Mouse (Mus musculus) neural tube, embryonic 14.5 days (tissue): ENCODE results near the gene Gm5134. TPM values are rescaled to one million over a fixed set of nuclear protein-coding genes. Genes with fewer than 3 reads are reported as not detected.

Source experiments
- ATAC-seq: fragments of 200-750 bp; cut with Nextera tagmentation; 2 replicates; pipeline ENCODE4 v1.8.0; 2017; ENCODE audit warnings: low read depth, mild to moderate bottlenecking, moderate TSS enrichment, moderate library complexity
- H3K27ac ChIP-seq: fragments of 300-500 bp; sonication (generic); 2 replicates; pipeline ENCODE4 v1.5.1; 2014; ENCODE audit warnings: low read depth, mild to moderate bottlenecking, control low read depth, low read length, moderate library complexity, mixed read lengths
- H3K27me3 ChIP-seq: fragments of 300-500 bp; sonication (generic); 2 replicates; pipeline ENCODE4 v1.6.1; 2014; ENCODE audit warnings: low read length; ENCODE audit not compliant: control insufficient read depth, insufficient read depth
- H3K36me3 ChIP-seq: fragments of 300-500 bp; sonication (generic); 2 replicates; pipeline ENCODE4 v1.6.1; 2014; ENCODE audit warnings: low read length, mixed read lengths; ENCODE audit not compliant: control insufficient read depth, insufficient read depth
- H3K4me1 ChIP-seq: fragments of 300-500 bp; sonication (generic); 2 replicates; pipeline ENCODE4 v1.6.1; 2014; ENCODE audit warnings: low read length; ENCODE audit not compliant: control insufficient read depth, insufficient read depth
- H3K4me2 ChIP-seq: fragments of 300-500 bp; sonication (generic); 2 replicates; pipeline ENCODE4 v1.6.1; 2014; ENCODE audit warnings: mild to moderate bottlenecking, low read depth, low read length, control low read depth
- H3K4me3 ChIP-seq: fragments of 300-500 bp; sonication (generic); 2 replicates; pipeline ENCODE4 v1.5.1; 2014; ENCODE audit warnings: low read depth, low read length, control low read depth, mixed read lengths
- H3K9ac ChIP-seq: fragments of 300-500 bp; sonication (generic); replicated peaks from 2 replicates; pipeline ENCODE4 v1.6.1; 2014; ENCODE audit warnings: low read depth, mild to moderate bottlenecking, control low read depth, low read length, mixed read lengths
- H3K9me3 ChIP-seq: fragments of 300-500 bp; sonication (generic); 2 replicates; pipeline ENCODE4 v1.6.1; 2016; ENCODE audit warnings: low read length; ENCODE audit not compliant: control insufficient read depth
- WGBS: fragments of 180-500 bp; shearing (Covaris S2); extraction: QIAGEN DNeasy Blood & Tissue Kit; methylation state at CpG from one replicate; pipeline ENCODE4 v1.1.7; 2014; 5-methylcytosine and 5-hydroxymethylcytosine counted together
- polyA plus RNA-seq: library from polyadenylated mRNA; unstranded; fragments of >200 nt; fragmentation: Nextera tagmentation; extraction: Ambion mirVana; gene quantifications from 2 replicates; pipeline ENCODE4 v1.2.1, GENCODE M21; 2014

Gene Gm5134
- polyA plus RNA-seq, 1 experiment from 2014 or later, result 0.17 TPM

DNA sequence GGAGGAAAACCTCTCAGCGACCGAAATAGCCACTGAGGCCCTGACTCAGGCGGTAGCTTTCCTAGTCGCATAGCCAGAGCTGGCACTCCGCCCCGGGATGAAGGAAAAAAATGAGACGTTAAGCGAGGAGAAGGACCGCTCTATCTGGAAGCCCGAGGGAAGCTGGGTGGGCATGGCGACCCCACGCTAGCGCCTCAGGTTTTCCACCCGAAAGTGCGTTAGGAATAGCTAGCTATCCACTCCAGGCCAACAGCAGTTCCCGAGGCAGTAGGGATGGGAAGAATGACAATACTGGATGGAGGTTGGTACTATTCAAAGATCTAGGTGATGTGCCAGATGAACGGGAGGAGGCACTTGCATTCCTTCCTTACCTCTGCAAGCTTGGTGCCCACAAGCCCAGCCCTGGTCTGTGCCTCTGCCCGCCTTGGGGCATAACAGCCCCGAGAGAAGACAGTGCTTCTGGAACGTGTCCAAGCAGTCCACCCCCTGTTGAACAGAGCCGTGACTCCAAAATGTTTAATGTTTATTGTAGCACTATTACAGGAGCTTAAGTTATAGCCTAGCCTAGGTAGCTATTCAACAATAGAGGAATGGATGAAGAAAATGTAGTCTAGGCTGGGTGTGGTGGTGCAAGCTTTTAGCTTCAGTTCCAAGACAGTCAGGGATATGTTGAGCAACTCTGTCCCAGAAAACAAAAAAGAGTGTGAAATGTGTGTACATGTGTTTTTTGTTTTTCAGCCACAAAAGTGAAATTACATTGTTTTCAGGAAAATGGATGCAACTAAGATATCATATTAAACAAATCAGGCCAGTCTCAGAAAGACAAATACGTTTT, 32.4 kb upstream of the Gm5134 start:
- H3K4me2 ChIP-seq, result peak overlapping the region; percentile 85
- 4% methylated on average over 22 of the region's 22 CpGs for WGBS
- H3K4me3 ChIP-seq, result peak overlapping the region; percentile 77
- H3K27ac ChIP-seq, result peak overlapping the region; percentile 97
- no peaks in the 10 kb centered on the region for H3K9me3 ChIP-seq
- H3K27me3 ChIP-seq, result no peaks in the 10 kb centered on the region
- ATAC-seq, result peak; percentile 58
- H3K36me3 ChIP-seq, result no peaks in the 10 kb centered on the region; the same call in 1 of the 2 replicates
- peaks cover 22% of the 10 kb centered on the region; the same call in 1 of the 2 replicates for H3K4me1 ChIP-seq
- H3K9ac ChIP-seq, result peak overlapping the region; percentile 90

DNA sequence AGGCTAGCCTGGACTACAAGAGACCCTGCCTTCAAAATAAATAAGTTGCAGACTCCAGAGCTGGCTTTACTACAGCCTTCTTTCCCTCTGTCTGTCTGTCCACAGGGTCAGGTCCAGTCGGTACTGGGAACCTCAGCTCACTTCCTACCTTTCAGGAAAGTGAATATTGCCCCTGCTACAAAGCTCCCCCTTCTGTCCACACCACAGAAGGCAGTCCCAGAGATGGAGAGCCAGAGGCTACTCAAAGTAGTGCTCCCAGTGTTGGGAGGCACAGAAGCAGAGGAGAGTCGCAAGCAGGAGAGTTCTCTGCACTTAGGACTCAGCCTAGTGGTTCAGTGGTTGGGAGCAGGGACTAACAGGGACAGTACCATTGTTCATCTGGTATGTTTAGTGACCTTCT, 30.0 kb upstream of the Gm5134 start:
- Histone ChIP-seq H3K4me3 (no peak overlapping the region), H3K27ac (no peak overlapping the region), H3K27me3 (no peaks in the 10 kb centered on the region), H3K9ac (no peak overlapping the region), H3K9me3 (no peaks in the 10 kb centered on the region), H3K36me3 (no peaks in the 10 kb centered on the region; the same call in 1 of the 2 replicates), H3K4me2 (no peak overlapping the region), H3K4me1 (peaks cover 14% of the 10 kb centered on the region; the same call in 1 of the 2 replicates)
- WGBS, result 75% methylated on average over 2 of the region's 2 CpGs
- ATAC-seq, result no peak

DNA sequence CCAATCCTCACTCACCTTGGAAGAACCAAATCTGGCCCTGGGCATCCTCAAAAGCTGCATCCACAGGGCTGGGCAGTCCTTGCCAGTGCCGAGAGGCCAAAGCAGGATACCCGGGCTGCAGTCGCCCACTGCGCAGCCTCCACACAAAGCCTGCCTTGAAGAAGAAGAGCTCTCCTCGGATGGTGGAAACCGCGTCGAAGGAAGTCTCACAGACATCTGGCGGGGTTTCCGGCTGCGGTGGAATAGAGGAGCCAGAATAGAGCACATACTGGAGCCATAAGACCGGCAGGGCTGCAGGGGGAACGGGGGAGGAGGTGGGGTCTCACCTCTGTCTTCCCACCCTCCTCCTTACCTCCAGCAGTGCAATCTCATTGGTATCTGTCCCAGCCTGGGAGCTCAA, 27.9 kb upstream of the Gm5134 start:
- H3K4me2 ChIP-seq, result no peak overlapping the region
- WGBS, result 84% methylated on average over 12 of the region's 13 CpGs
- H3K27me3 ChIP-seq, result peaks cover under 1% of the 10 kb centered on the region; the same call in 1 of the 2 replicates
- H3K9me3 ChIP-seq, result no peaks in the 10 kb centered on the region
- H3K9ac ChIP-seq, result peak overlapping the region; percentile 11; the same call in 1 of the 2 replicates
- H3K4me1 ChIP-seq, result peaks cover 10% of the 10 kb centered on the region; the same call in 1 of the 2 replicates
- H3K27ac ChIP-seq, result no peak overlapping the region
- no peaks in the 10 kb centered on the region; the same call in 1 of the 2 replicates for H3K36me3 ChIP-seq
- no peak overlapping the region for H3K4me3 ChIP-seq
- no peak for ATAC-seq

DNA sequence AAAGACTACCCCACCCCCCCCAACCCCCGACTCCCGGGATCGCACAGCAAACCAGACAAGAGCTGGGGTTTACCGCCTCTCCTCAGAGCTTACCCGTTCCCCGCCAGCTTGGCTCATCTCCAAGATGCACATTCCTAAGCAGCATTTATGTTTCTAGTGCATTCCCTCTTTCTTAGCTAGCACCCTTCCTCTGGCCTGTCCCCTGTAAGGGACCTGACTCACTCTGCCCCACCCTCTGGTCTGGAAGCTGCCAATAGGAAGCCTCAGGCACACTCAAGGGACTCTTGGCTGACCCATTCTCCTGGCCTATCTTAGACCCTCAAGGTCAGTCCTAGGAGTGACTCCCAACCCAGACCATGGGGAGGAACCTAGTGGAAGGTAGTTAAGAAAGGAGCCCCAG, 24.0 kb upstream of the Gm5134 start:
- H3K9ac ChIP-seq, result no peak overlapping the region
- no peak overlapping the region for H3K4me3 ChIP-seq
- H3K27me3 ChIP-seq, result peaks cover 3% of the 10 kb centered on the region; the same call in 1 of the 2 replicates
- no peaks in the 10 kb centered on the region for H3K9me3 ChIP-seq
- no peak for ATAC-seq
- 32% methylated on average over 6 of the region's 6 CpGs for WGBS
- no peaks in the 10 kb centered on the region; the same call in 1 of the 2 replicates for H3K36me3 ChIP-seq
- peaks cover 19% of the 10 kb centered on the region for H3K4me1 ChIP-seq
- H3K27ac ChIP-seq, result no peak overlapping the region
- H3K4me2 ChIP-seq, result peak overlapping the region; percentile 95

DNA sequence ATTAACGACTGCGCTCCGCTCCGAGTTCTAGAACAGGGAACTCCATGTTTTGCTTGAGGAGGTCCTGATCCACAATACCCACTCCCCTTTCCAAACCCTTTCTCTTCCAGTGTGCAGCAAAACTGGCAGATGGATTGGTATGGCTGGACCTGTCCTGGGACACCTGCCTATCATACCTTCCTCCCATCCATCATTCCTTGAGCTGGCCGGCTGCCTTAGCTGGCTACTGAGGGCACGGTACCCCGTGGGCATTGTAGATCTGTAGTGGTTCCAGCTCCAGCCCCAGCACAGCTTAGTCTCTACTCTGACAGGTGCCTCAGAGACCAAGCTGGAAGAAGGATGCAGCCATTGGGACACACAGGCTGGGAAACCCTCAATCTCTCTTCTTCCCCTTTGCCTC, 23.0 kb upstream of the Gm5134 start:
- Histone ChIP-seq H3K4me1 (peaks cover 19% of the 10 kb centered on the region), H3K27ac (no peak overlapping the region), H3K27me3 (peaks cover 3% of the 10 kb centered on the region; the same call in 1 of the 2 replicates), H3K9me3 (no peaks in the 10 kb centered on the region), H3K9ac (peak overlapping the region; percentile 75), H3K36me3 (no peaks in the 10 kb centered on the region), H3K4me2 (peak overlapping the region; percentile 95), H3K4me3 (peak overlapping the region; percentile 48; the same call in 1 of the 2 replicates)
- ATAC-seq, result no peak
- WGBS, result 22% methylated on average over 7 of the region's 7 CpGs

DNA sequence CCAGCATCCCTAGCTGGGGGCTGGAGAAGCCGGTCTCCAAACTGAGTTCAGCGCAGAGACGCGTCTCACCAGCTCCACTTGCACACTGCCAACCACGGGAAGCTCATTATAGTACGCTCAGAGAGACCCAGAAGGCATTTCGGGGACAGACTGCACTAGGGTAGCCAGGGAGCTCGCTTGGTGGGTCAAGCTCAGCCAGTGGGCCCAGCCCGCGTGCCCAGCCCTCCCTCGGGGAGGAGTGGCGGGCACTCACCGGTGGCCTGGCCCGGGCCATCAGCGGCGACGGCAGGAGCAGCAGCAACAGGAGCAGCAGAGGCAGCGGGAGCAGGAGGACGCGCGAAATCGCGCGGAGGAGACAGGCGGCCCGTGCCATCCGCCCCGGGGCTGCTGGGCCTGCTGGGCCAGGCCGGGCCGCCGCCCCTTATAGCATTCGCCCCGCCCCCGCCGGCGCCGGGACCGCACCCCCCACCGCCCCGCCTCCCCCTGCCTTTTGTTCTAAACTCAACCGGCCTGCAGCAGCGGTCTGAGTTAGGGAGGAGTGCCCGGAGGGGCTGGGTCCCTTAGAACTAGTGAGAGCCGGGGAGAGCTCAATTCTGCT, 22.1 kb upstream of the Gm5134 start:
- under 1% methylated on average over 38 of the region's 44 CpGs for WGBS
- peak overlapping the region; percentile 48 for H3K4me3 ChIP-seq
- peaks cover 19% of the 10 kb centered on the region for H3K4me1 ChIP-seq
- peaks cover 3% of the 10 kb centered on the region; the same call in 1 of the 2 replicates for H3K27me3 ChIP-seq
- H3K36me3 ChIP-seq, result no peaks in the 10 kb centered on the region
- ATAC-seq, result peak; percentile 36; the same call in 1 of the 2 replicates
- peak overlapping the region; percentile 75 for H3K9ac ChIP-seq
- H3K27ac ChIP-seq, result 0 out of 2 replicates have a peak overlapping the region, but pooled peaks have one; percentile 39
- H3K9me3 ChIP-seq, result no peaks in the 10 kb centered on the region
- peak overlapping the region; percentile 95 for H3K4me2 ChIP-seq

DNA sequence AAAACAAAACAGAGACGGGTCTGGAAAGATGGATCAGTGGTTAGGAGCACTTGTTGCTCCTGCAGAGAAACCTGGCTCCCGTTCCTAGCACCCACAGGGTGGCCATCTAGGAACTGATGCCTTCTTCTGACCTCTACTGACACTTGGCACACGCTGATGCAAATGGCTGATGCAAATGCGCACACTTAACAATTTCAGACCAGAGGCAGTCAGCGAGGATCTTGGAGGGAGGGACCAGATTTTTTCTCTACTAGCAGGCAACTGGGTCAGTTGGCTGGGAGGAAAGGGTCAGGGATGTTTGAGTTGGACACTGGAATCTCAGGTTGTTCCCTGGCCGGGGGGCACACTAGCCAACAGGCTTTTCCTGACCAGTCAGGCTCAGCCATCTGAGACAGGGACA, 21.4 kb upstream of the Gm5134 start, which contains the start of gene Chchd10:
TSS of gene Chchd10 (plus strand) at position 240 of the 400 bp plus-strand sequence.
- 25% methylated on average over 6 of the region's 6 CpGs for WGBS
- peaks cover 19% of the 10 kb centered on the region for H3K4me1 ChIP-seq

DNA sequence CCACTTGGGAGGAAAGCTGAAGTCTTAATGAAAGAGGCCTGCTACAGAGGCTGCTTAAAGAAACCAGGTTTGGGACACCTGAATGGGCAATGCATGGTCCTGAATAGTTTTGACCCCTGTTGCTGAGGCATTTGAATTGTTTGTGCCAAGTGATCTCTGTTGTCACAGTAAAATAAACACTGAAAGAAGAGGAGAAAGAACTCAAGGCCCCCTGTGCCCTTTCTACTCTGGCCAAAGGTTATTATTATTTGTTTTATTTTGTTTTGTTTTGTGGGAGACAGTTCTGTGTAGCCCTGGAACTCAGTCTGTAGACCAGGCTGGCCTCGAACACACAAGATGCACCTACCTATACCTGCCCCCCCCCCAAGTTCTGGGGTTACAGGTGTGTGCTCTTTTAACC, 19.3 kb upstream of the Gm5134 start:
- Histone ChIP-seq H3K4me3 (no peak overlapping the region), H3K9me3 (no peaks in the 10 kb centered on the region), H3K4me2 (peak overlapping the region; percentile 95), H3K36me3 (no peaks in the 10 kb centered on the region), H3K9ac (no peak overlapping the region), H3K27me3 (peaks cover 3% of the 10 kb centered on the region; the same call in 1 of the 2 replicates), H3K27ac (no peak overlapping the region), H3K4me1 (peaks cover 19% of the 10 kb centered on the region)
- ATAC-seq, result no peak
- WGBS, result 89% methylated on average over 1 of the region's 1 CpGs

More for the DNA sequence above, 21.4 kb upstream of the Gm5134 start, which contains the start of gene Chchd10:
- Histone ChIP-seq H3K27ac (0 out of 2 replicates have a peak within 1 kb of the TSS, but pooled peaks have one; percentile 39), H3K9me3 (no peaks in the 10 kb centered on the region), H3K4me2 (peak within 1 kb of the TSS; percentile 95), H3K4me3 (peak within 1 kb of the TSS; percentile 48), H3K36me3 (no peaks in the 10 kb centered on the region), H3K27me3 (peaks cover 3% of the 10 kb centered on the region; the same call in 1 of the 2 replicates), H3K9ac (peak within 1 kb of the TSS; percentile 75)
- ATAC-seq, result no peak
